Mouse (Mus musculus) urinary bladder, postnatal 14 days (tissue): ENCODE data around the gene AC141477.1.
A peak's percentile ranks its signal among the peaks of the same experiment; 100 is the strongest.

Source experiments
- DNase-seq: peaks from one replicate; pipeline ENCODE4 v3.0.0; 2021; ENCODE audit warnings: low spot score

Gene AC141477.1

GRCm38 (mm10) chr10:76440281-76440680 lies at the start of gene AC141477.1:
Gene AC141477.1 (minus strand): TSS chr10:76440444.
- DNase-seq: no peak

GRCm38 (mm10) chr10:76489205-76489604 lies 49.0 kb upstream of the AC141477.1 start:
- DNase-seq: no peak

GRCm38 (mm10) chr10:76488265-76488664 lies 48.0 kb upstream of the AC141477.1 start:
- DNase-seq: no peak

GRCm38 (mm10) chr10:76486302-76486701 lies 46.1 kb upstream of the AC141477.1 start:
- DNase-seq: no peak

DNA sequence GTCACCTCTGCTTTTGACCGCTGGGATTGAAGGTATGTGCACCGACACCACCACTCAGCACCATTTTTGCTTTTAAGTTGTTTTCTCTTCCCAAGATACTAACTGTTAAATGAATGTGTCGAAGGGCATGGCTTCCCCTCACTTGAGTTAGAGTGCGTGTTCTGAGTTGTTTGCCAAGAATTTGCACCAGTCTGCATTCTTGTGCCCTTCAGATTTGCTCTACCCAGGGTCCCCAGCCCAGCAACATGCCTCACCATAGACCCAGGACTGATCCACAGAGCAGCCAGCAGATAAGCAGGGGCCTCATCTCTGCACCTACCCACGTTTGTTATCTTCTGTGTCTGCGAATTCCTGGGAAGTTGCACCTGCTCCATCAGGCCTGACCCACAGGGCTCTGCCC lies 41.2 kb upstream of the AC141477.1 start:
- no peak for DNase-seq

- peak; percentile 53 for DNase-seq
These were observed 40.6 kb upstream of the AC141477.1 start for GRCm38 (mm10) chr10:76480851-76481250.

DNA sequence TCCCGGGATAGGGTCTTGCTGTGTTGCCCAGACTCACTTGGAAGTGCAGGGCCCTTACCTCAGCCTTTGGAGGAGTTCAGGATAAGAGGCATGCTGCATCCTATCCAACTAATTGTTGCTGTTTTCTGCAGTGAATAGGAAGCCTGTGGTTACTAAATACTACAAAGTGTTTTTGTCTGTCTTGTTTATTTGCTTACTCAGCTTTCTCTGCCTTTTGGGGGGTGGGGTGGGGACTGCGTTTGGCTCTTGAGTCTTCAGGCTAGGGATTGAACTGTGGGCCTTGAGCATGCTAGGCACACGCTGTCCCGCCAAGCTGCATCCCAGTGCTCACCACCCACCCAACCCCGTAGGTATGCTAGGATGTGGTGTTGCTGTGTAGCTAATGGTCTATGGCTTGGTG lies 33.5 kb upstream of the AC141477.1 start:
- DNase-seq: no peak

DNA sequence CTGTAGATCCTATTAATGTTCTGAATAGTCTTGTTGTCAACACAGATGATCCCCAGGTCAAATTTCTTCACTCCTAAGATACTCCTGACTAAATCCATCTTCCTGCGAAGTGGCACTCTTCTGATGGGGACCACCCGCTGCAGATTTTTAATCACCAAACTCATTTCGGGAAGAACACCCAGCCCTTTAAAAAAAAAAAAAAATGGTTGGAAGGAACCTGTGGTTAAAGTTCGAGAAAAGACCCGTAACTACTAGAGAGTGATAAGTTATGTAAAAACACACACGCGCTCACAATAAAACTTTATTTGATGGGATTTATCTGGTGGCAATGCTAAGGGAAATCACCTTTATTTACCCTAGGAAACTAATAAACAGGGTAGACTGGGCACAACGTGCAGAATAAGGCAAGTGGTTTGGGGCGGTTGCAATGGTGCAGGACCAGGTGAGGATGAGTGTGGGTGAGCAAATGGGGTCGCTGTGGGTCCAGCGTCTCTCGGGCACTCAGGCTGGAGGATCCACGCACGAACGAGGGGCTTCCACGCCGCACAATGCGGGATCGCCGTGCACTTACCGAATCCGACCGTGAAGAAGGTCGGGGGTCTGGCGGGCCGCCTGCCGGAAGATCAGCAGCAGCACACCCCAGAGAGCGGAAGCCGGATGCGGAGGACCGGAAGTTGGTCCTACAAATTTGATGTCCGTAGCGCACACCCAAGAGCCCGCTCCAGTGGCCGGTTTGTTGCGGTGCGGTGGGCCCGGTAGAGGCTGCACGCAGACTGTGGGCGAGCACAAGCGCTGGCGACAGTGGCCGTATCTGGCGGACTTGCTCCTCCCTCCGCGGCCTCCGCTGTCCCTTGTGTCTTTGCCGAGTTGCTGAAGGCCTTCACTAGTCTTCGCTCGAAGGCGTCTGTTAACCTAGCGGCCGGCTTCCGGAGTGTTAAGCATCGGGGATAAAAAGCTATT lies 28.2 kb upstream of the AC141477.1 start, which contains the start of the genes Mcm3ap and Ybey:
Gene Mcm3ap, plus strand, starts transcription at position 725 of the 960 bp plus-strand sequence.
Gene Ybey, minus strand, starts transcription at position 912 of the 960 bp plus-strand sequence.
- DNase-seq: peak; percentile 86

GRCm38 (mm10) chr10:76462721-76463120 lies 22.5 kb upstream of the AC141477.1 start:
- DNase-seq: no peak

DNA sequence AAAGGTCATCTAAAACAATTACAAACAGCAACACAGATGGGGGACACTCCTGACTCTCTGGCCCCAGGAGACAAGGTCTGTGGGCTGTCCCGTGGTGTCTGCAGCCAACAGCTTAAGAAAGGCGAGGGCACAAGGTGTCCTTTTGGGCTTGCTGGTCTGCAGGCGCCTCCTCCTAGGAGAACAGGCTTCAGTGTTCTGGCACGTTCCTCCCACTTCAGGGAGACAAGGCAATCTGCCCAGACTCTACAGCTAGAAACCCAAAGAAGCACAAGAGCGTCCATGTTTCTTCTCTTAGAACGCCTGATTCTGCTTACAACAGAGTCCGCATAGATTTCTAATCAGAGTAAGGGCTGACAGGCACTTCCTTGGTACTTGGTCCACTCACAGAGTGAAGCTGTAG lies 22.1 kb upstream of the AC141477.1 start:
- DNase-seq: no peak

DNA sequence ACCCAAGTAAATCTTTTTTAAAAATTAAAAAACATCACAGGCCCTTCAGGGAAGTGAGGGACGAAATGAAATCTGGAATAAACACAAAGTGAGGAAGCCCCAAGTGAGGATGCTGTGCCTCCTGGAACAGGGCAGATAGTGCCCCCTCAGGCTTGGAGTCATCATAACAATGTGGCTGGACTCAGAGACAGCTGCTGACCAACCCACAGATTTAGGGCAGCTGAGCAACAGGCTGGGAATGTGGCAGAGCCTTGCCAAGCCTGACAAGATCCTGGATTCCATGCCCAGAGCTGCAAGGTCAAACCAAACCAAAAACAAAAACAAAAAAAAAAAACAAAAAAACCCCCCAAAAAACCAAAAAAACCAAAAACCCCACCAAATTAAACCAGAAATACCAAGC lies 21.0 kb upstream of the AC141477.1 start:
- no peak for DNase-seq

GRCm38 (mm10) chr10:76455289-76455688 lies 15.0 kb upstream of the AC141477.1 start:
- DNase-seq: peak; percentile 61

DNA sequence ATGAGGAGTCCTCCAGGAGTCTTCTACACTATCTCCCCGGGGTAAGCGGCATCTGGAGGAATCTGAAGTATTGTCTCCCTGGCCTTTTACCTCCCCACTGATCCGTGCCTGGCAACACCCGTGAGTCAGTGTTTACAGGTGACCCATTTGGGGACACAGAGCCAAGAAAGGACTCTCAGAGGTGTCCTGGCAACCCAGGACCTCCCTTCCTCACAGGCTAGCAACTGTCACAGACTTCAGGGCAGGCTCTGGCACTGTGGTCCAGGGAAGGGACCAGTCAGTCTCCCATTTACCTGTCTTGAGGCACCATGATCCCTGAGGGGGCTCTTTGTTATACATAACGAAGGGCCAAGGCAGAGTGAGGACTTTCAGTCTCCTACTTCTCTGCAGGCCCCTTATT lies 8.6 kb upstream of the AC141477.1 start, which contains the start of gene 2610028H24Rik:
Gene 2610028H24Rik, plus strand, starts transcription at position 231 of the 400 bp plus-strand sequence.
- no peak for DNase-seq

GRCm38 (mm10) chr10:76447406-76448229 lies 7.4 kb upstream of the AC141477.1 start:
- peak; percentile 10 for DNase-seq

DNA sequence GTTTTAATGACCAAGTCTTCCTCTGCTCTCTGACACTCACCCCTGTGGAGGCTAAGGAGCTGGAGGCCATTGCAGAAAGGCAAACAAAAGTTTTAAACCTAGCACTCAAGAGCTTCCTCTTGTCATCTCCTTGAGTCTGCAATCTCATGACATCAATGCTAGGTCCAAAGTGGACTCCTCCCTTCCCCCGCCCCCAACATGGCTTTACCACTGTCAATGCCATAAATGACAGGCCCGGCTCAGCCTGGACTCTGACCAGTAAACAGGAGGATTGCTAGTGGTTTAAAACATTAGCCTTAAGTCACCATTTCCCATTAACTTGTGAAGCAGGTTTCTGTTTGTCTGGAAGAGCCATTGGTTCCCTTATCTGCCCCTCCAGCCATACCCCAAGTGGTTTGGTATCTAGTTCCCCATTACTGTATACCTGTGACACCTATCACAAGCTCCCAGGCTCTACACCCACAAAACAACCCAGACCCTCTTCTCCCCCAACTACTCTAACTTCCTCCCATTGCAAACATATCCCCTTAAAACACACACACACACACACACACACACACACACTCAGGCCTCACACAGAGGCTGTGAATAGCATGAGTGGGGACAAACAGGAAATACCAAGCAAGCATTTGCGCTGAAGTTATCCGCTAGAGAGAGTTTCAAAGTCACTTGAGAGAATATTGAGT lies 5.9 kb upstream of the AC141477.1 start:
- no peak for DNase-seq

DNA sequence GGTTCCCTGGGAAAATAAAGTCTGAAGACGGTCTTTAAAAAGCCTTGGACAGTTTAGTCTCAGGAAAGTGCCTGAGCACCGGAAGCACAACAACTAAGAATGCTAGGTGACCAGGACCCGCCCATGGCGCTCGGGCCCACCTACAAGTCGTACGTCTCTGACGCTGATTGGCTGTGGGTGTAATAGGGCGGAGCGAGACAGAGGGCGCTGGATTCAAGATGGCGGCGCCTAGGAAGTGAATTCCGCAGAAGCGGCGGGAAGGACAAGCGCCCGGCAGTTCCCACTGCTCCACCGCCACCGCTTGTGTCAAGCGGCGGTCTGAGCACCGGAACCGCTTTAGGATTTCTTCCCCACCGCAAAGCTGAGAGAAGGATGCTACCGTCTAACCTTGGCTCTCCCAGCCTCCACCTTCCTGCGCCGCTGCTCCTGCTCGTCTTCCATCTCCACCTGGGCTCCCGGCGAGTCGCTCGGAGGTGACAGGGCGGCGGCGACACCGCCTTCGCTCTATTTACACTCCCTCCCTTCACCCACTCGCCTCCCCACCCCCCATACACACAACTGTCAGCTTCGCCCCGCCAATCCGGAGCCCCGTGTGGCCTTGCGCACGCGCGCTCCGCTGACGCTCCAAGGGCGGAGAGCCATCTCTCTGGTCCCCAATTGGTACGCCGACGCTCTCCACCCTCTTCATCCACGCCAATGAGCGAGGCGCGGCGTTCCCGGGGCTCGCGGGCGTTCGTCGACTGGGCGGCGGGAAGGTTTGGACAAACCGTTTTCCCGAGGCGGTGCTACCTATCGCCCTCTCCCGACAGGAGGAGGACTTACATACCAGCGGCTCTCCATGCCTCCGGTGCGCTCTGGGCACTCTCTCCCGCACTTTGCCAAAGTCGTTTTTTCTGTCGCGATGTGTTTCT lies 2.2 kb upstream of the AC141477.1 start, which contains the start of gene Pcnt:
Gene Pcnt, minus strand, starts transcription at position 609 of the 911 bp plus-strand sequence.
- DNase-seq: peak; percentile 98

GRCm38 (mm10) chr10:76439107-76439890 lies 945 bp downstream of the AC141477.1 start:
- DNase-seq: no peak

- no peak for DNase-seq
These were observed 6.3 kb downstream of the AC141477.1 start for GRCm38 (mm10) chr10:76433925-76434324.

- DNase-seq: no peak
These were observed 14.6 kb downstream of the AC141477.1 start for GRCm38 (mm10) chr10:76425674-76426073.

GRCm38 (mm10) chr10:76416811-76417210 lies 23.4 kb downstream of the AC141477.1 start:
- no peak for DNase-seq
